Mouse (Mus musculus): ENCODE results near the gene Fsd1.

Gene Fsd1

DNA sequence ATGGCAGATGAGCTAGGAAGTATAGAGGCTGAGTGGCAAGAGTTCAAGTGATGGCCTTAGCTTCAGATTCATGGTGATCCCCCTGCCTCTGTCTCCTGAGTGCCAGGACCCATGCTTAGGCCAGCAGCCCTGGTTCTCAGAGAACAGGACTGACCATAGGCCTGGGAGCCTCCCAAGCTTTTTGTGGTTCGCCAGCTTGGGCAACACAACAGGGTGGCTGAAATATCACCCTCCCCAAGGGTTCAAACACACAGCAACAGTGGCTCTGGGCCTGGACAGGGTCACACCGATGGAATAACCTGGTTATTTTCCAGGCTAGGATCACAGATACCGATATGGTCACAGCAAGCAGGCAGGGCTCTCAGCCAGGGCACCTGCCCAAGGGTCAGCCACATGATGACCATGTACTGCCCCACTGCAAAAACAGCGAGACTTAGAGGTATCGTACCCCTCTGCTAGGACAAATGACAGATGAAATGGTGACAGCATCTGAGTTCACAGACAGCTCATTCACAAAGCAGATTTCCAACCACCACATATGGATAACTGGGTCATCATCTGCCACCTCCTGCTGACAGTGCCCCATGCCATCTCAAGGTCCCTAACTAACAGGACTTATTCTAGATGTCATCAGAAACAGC is 41.6 kb downstream of the Fsd1 start:
- DNase-seq (ENCODE audit: extremely low read depth, low read depth) = no peak

DNA sequence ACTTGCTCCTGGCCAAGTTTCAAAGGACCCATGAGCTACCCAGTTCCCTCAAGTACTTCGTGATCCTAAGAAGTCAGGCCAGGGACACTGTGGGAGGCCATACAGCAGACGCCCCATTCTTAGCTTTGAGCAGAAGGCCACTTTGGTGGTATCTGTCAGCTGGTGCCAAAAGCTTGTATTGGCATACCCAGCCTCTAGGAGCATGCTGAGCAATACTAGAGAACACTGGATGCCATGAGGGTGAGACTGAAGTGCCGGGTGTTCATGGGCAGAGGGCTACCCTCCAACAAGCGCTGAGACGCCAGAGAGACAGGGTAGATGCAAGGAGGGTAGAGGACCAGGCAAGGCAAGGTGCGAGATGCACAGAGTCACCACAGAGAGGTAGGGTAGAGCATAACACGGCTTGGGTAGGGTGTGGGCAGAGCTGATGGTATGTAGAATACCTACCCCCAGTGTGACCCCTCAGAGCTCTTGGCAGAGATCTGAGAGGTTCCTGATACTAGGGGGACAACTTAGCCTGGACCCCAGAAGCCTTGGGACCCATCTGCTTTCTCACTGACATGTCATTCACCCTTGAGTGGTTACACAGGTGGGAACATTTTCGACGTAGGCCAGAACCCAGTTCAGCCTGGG is 44.0 kb downstream of the Fsd1 start:
- no peak for DNase-seq (ENCODE audit: extremely low read depth, low read depth)

DNA sequence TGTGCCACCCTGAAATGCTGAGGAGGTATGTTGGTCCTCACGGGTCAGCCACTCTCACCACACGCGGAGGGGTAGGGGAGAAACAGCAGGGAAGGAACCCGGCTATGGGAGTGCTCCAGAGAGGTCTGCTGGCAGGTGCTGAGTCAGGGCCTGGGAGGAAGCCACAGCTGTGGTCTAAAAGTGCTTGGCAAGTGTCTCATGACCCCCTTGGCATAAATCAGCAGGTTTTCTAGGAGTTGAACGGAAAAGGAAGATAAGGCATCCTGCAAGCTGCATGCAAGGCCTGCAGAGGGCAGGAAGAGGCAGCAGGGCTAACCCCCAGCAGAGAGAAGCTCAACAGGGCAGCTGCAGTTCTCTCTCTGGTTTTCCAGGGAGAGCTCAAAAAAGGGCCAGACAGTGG is 44.6 kb downstream of the Fsd1 start:
- peak; percentile 77 for DNase-seq (ENCODE audit: extremely low read depth, low read depth)

DNA sequence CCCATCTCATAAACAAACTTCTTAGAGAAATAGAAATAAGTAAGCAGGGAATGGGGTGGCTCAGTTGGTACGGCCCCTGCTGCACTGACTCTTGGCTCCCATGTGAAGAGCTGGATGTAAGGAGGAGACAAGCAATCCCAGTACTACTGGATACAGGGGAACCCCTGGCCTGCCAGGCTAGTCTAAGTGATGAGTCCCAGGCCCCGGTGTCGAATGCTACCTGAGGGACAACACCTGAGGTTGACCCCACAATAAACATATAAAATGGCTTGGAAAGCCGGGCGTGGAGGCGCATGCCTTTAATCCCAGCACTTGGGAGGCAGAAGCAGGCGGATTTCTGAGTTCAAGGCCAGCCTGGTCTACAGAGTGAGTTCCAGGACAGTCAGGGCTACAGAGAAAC is 45.1 kb downstream of the Fsd1 start:
- no peak for DNase-seq (ENCODE audit: extremely low read depth, low read depth)

DNA sequence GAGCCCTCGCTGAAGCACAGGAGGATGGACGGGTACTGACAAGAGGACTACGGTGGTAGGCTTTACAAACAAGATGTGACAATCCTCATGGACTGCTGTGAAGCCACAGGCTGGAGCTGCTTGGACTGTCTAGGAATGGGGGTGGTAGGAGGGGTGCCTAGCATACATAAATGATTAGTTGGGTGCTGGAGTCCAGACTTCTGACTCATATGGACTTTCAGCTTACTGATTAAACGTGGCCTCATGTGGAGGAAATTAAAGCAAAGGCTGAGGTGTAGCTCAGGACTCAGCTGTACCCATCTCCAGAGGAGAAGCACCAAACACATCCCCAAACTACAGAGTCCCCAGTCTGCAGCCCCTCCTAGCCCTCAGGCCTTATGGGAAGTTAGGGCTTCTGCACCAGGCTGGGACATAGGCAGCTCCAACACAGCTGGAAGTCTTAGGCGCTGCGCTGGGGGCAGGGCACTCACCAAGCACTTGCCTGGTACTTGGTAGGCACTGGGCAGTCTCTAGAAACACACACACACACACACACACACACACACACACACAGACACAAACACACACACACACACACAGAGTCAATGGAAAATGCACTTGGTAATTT is 45.9 kb downstream of the Fsd1 start:
- DNase-seq (ENCODE audit: extremely low read depth, low read depth) = no peak

DNA sequence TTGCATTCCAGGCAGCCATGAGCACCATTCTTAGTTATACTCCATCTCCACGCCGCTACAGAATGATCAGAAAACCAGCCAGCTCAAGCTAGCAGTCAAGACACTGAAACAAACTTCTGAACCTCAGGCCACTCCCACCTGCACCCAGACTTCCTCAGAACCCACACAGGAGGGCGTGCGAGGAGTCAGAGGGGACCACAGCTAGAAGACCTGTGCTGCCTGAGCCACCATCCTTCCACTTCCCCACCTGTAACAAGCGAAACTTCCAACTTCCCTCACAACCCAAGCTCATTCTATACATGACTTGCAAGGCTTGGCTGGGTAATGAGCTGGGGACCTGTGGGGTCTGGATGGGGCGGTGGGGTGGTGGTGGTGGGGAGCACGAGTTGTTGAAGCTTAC is 46.5 kb downstream of the Fsd1 start:
- no peak for DNase-seq (ENCODE audit: extremely low read depth, low read depth)

DNA sequence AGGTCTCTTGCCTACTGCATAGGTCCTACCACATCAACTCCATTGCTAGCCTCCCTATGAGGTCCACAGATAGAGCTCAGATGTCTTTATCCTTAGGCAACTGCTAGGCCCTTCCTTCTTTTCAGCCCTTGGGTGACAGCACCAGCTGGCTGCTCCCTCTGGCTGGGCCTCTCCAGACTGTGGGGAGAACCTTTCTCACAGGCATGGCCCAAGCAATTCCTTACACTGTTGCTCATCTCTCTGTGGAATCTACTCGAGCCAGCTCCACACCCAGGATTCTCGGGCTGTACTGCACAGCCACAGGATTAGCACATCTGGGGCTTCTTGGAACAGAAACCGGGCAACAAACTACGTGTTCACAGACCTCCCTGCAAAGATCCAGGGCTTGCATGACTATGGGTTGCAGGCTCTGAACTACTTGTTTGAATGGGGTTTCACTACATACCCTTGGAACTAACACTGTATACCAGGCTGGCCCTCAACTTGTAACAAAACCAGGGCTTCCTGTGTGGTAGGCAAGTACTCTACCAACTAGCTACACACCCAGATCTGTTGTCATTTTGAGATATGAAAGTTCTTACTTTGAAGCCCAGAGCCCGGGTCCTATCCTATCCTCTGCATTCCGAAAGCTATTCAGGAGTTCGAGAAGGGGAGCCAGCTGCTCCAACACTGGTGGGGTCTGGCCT is 47.9 kb downstream of the Fsd1 start:
- no peak for DNase-seq (ENCODE audit: extremely low read depth, low read depth)

DNA sequence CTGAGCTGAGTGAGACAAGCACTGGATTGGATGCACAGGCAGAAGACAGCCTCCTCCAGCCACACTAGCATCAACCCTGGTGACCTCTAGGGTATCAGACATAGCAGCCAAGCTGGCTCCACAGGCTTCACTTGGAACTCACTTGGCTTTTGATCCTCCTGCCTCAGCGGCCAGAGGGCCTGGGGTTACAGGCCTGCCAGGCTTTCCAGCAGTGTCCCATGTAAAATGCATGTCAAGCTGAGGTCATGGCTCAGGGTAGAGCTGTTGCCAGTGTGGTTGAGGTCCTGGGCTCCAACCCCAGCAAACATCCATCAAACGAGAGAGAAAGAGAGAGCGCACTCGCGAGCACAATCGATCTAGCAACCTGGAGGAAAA is 48.4 kb downstream of the Fsd1 start:
- DNase-seq (ENCODE audit: extremely low read depth, low read depth) = no peak

DNA sequence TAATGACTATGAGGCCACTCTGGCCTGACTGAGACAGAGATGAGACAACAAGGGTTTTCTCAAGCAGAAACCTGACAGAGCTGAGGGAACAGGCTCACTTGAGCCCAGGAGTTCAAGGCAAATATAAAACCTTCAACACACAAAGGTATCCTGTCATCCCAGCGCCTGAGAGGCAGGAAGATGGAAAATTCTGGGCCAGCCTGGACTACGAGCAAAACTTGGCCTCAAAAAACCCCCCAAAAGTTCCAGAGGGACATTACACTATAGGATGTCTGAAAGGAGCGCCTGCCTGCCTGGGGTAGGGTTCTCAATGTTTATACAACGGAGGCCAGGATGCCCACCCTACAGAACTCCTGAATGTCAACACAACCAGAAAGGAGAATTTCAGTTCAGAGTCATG is 48.9 kb downstream of the Fsd1 start:
- no peak for DNase-seq (ENCODE audit: extremely low read depth, low read depth)

DNA sequence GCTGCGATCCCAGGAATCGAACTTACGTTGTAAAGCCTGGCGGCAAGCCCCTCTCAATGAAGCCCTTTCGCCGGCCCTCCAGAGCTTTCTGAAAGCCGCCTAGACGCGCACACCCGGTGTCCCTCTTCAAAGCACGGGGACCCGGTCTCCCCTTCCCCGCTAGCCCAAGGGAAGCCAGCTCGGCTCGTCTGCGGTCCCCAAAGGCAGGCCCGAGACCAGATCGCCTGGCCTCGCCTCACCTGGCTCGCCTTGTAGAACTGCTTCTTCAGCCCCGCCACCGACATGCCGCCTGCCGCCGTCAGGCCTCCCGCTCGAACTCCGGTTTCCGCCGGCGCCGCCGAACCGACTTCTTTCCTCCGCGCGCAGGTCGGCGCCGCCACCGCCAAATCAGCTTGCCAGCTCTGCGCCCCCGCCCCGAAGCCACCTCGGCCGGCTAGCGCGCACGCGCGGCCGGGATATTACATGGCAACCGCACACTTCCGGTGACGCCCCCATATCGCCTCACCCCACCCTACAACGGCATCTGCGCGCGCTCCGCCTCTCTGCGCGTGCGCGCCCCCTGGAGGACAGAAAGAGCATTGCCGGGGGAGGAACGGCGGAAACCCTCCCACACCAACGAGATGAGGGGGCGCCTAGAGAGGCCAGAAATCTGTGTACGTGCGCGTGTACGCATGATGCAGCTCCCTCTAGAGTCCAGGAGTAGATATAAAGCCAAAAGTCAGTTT is 50.0 kb downstream of the Fsd1 start, which contains the start of gene Sh3gl1:
Sh3gl1 (minus strand) TSS at position 460 of the 725 bp plus-strand sequence.
- peak; percentile 84 for DNase-seq (ENCODE audit: extremely low read depth, low read depth)

DNA sequence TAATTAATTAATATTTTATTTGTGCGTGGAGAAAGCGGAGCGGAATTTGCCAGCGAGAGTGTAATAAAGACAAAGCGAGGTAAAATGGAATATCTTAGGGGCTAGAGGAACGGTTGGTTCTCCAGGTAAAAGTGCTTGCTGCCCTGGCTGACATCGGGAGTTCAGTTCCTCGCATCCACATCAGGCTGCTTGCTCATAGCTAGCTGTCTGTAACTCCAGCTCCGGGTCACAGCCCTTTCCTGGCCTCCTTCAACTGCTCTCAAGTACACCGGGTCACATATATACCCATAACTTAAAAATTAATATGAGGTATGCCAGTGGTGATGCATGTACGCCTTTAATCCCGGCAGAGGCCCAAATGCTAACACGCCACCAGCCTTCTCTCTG is 50.6 kb downstream of the Fsd1 start:
- no peak for DNase-seq (ENCODE audit: extremely low read depth, low read depth)

DNA sequence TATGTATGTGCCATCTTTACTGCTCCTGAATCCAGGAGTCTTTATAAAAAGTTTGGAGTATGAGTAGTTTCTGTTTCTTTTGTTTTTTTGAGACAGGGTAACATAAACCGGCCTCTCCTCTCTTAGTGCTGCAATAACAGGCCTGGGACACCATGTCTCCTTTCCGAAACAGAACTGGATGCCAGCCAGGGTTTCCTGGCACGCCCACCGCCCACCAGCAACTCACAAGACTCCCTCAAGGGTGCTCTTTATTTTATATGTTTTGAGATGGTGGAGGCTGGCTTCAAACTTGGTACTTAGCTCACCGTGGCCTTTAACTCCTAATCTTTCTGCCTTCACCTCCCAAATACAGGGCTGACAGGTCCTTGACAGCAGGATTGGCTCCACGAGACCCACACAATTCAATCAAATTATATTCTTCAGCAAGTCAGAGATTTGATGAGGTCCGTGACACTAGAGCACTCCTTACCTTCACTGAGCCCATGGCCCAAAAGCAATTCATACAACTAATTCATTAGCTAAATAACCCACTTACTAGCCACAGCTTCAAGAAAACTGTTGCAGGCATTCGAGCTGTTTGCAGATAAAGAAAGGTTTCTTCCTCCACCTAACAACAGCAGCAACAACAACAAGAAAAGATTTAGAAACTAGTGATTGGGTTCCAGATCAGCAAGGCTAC is 52.4 kb downstream of the Fsd1 start:
- DNase-seq (ENCODE audit: extremely low read depth, low read depth) = no peak

DNA sequence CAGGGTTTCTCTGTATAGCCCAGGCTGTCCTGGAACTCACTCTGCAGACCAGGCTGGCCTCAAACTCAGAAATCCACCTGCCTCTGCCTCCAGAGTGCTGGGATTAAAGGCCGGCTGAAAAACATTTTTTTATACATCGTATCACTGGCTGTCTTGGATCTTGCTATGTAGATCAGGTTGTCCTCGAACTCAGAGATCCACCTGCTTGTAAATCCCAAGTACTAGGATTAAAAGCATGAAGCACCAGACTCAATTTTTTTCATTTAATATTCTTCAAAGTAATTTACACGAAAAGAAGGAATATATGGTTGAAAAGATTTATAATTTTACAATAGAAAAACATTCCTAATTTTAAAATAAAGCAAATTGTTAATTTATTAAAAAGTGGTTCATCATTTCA is 53.0 kb downstream of the Fsd1 start:
- DNase-seq (ENCODE audit: extremely low read depth, low read depth) = no peak

DNA sequence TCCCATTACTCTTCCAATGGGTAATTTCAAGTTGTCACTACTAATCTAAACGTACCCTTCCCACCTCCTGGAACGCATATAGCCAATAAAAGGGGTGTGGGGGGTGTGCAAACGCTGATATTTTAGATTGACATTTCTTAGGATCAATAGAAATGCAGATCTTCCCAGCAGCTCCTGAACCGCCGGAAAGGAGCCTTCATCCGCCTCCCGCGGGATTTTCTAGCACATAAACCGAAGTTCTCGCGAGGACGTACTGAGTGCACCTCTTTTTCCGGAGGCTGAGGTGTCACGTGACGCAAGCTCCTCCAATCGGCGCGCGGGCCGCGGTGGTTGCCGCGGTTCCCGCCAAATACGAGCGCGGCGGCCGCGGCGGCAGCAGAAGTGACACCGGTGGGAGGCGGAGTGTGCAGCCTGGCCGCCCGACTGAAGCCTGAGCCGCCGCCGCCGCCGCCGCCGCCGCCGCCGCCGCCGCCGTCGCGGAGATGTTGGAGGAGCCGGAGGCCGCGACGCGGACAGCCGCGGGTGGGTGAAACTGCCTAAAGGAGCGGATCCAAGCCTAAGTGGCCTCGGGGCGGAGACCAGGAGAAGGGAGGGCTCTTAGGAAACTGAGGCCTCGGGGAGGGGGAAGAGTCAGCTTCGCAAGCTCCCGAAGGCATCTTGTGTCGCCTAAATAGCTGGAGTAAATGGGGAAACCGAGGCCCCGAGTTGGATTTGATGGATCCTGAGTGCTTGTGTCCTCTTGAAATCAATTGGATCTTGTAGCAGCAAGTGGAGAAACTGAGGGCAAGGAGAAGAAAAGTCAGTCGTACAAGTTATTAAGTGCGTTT is 53.9 kb downstream of the Fsd1 start, which contains the start of gene Chaf1a:
Chaf1a (plus strand) TSS at position 410 of the 827 bp plus-strand sequence.
- DNase-seq (ENCODE audit: extremely low read depth, low read depth) = peak; percentile 99

DNA sequence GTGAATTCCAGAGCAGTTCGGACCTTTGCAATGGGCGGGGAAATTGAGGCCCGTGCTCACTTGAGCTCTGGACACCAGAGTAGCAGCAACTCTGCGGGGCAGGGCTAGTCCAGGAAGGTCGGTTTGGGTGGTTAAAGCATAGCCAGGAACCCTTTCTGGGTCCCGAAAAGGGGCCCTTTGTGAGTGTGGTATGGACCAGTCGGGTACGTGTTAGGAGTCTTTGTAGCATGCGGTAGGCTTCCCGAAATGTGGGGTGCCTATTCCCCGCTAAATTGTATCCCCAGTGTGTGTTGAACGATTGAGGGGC is 54.5 kb downstream of the Fsd1 start:
- DNase-seq (ENCODE audit: extremely low read depth, low read depth) = no peak
